ENCODE assay signal across 24 mouse cellular contexts in genomic region chr2:34795426-34795825, GRCm38 (mm10). TPM values are rescaled to one million over a fixed set of nuclear protein-coding genes. Genes with fewer than 3 reads are reported as not detected.
"Had no signal": no experiment of that assay in that cellular context is flagged by ENCODE, and none has a peak within 500 bp of the region (broad histone marks: within the 10 kb centered on the region; RNA-seq: fewer than 3 reads in every experiment).

No protein-coding gene starts in this region.

- DNase-seq: lung, adult 2 months; lung, postnatal 14 days; lung, postnatal 36 days; right cerebral cortex, postnatal 14 days; thymus, adult 18-20 months; thymus, postnatal 14 days; thymus, postnatal 36 days had no signal

- H3K9ac ChIP-seq: lung, embryonic 15.5 days; midbrain, embryonic 13.5 days; midbrain, embryonic 15.5 days; neural tube, embryonic 12.5 days; stomach, embryonic 15.5 days had no signal

- H3K4me2 ChIP-seq: lung, embryonic 15.5 days; midbrain, embryonic 11.5 days; midbrain, embryonic 13.5 days; midbrain, embryonic 15.5 days; neural tube, embryonic 12.5 days; stomach, embryonic 15.5 days had no signal

- H3K27ac ChIP-seq: lung, embryonic 15.5 days; macrophage; midbrain, embryonic 13.5 days; midbrain, embryonic 15.5 days; neural tube, embryonic 12.5 days; stomach, embryonic 15.5 days; stomach, postnatal 0 days had no signal

- H3K9me3 ChIP-seq: lung, embryonic 15.5 days; midbrain, embryonic 13.5 days; midbrain, embryonic 15.5 days; neural tube, embryonic 12.5 days; stomach, embryonic 15.5 days had no signal

- H3K4me3 ChIP-seq: lung, embryonic 15.5 days; megakaryocyte, embryonic 14.5 days; midbrain, embryonic 13.5 days; midbrain, embryonic 15.5 days; neural tube, embryonic 12.5 days; stomach, embryonic 15.5 days had no signal

- H3K27me3 ChIP-seq: lung, embryonic 15.5 days; megakaryocyte, embryonic 14.5 days; midbrain, embryonic 13.5 days; midbrain, embryonic 15.5 days; neural tube, embryonic 12.5 days; stomach, embryonic 15.5 days had no signal

- ATAC-seq: lung, postnatal 0 days; midbrain, embryonic 13.5 days; midbrain, embryonic 15.5 days had no signal

- H3K36me3 ChIP-seq: midbrain, embryonic 15.5 days had no signal

RNA-seq across cellular contexts. Expression of gene Gm34653, which starts 37.4 kb away (rescaled TPM):
- total RNA-seq: midbrain, postnatal 0 days; monocyte, adult 5-6 weeks; neutrophil, adult 5-6 weeks had no signal
- polyA plus RNA-seq: liver, embryonic 16.5 days; lung, adult 2 months; lung, embryonic 15.5 days; lung, postnatal 0 days; macrophage; midbrain, embryonic 11.5 days; midbrain, embryonic 15.5 days; neural tube, embryonic 12.5 days; neural tube, embryonic 14.5 days; spleen, adult 2 months; stomach, embryonic 15.5 days; stomach, postnatal 0 days; testis, adult 2 months had no signal
